Mouse (Mus musculus): ENCODE measurements at regions not wholly inside any gene's neighbourhood (a gene's known extent, or its start where the extent isn't known, plus 50 kb on each side); places are given as distances from the start of the nearest gene placed in this dataset.
A peak's percentile ranks its signal among the peaks of the same experiment; 100 is the strongest.

GRCm38 (mm10) chr2:19049877-19050731 lies 52.0 kb downstream of the 4930426L09Rik start:
- no peak for DNase-seq

- DNase-seq: no peak
These were observed 57.4 kb downstream of the 4930426L09Rik start for GRCm38 (mm10) chr2:19055500-19055899.

GRCm38 (mm10) chr2:19057859-19058258 lies 59.7 kb downstream of the 4930426L09Rik start:
- no peak for DNase-seq

- no peak for DNase-seq
These were observed 60.6 kb downstream of the 4930426L09Rik start for GRCm38 (mm10) chr2:19058765-19059164.

GRCm38 (mm10) chr2:19059246-19059645 lies 61.1 kb downstream of the 4930426L09Rik start:
- DNase-seq: no peak

GRCm38 (mm10) chr2:19060218-19060915 lies 62.2 kb downstream of the 4930426L09Rik start:
- no peak for DNase-seq

- no peak for DNase-seq
These were observed 66.6 kb downstream of the 4930426L09Rik start for GRCm38 (mm10) chr2:19064560-19065362.

GRCm38 (mm10) chr2:19065511-19065910 lies 67.4 kb downstream of the 4930426L09Rik start:
- no peak for DNase-seq

- DNase-seq: no peak
These were observed 70.0 kb downstream of the 4930426L09Rik start for GRCm38 (mm10) chr2:19068161-19068560.

- DNase-seq: no peak
These were observed 85.7 kb downstream of the 4930426L09Rik start for GRCm38 (mm10) chr2:19083816-19084215.

GRCm38 (mm10) chr2:19085105-19085504 lies 87.0 kb downstream of the 4930426L09Rik start:
- DNase-seq: no peak

GRCm38 (mm10) chr2:19086167-19086566 lies 88.0 kb downstream of the 4930426L09Rik start:
- no peak for DNase-seq

GRCm38 (mm10) chr2:19086621-19087020 lies 88.5 kb downstream of the 4930426L09Rik start:
- no peak for DNase-seq

- no peak for DNase-seq
These were observed 99.7 kb upstream of the Armc3 start for GRCm38 (mm10) chr2:19099384-19099783.

GRCm38 (mm10) chr2:19108753-19109152 lies 90.3 kb upstream of the Armc3 start:
- no peak for DNase-seq

- no peak for DNase-seq
These were observed 79.2 kb upstream of the Armc3 start for GRCm38 (mm10) chr2:19119871-19120270.

GRCm38 (mm10) chr2:19132864-19133263 lies 66.2 kb upstream of the Armc3 start:
- DNase-seq: peak; percentile 18

GRCm38 (mm10) chr2:19142586-19142985 lies 56.5 kb upstream of the Armc3 start:
- DNase-seq: no peak

- no peak for DNase-seq
These were observed 53.7 kb upstream of the Armc3 start for GRCm38 (mm10) chr2:19145412-19145811.

- peak; percentile 60 for DNase-seq
These were observed 53.2 kb upstream of the Armc3 start for GRCm38 (mm10) chr2:19145881-19146280.

GRCm38 (mm10) chr2:19146289-19146688 lies 52.8 kb upstream of the Armc3 start:
- no peak for DNase-seq

GRCm38 (mm10) chr2:19148812-19149211 lies 50.3 kb upstream of the Armc3 start:
- no peak for DNase-seq
